Mouse (Mus musculus): ENCODE data around the gene Acta2. TPM values are rescaled to one million over a fixed set of nuclear protein-coding genes. Genes with fewer than 3 reads are reported as not detected.
"Not testable (repeated sequence)": the region's sequence is repeated elsewhere in the genome, so short reads cannot be mapped to it uniquely, and the experiment has no call there.

Acta2 gene
- polyA plus RNA-seq, 1 experiment from 2014 or later, result 19.0 TPM

DNA sequence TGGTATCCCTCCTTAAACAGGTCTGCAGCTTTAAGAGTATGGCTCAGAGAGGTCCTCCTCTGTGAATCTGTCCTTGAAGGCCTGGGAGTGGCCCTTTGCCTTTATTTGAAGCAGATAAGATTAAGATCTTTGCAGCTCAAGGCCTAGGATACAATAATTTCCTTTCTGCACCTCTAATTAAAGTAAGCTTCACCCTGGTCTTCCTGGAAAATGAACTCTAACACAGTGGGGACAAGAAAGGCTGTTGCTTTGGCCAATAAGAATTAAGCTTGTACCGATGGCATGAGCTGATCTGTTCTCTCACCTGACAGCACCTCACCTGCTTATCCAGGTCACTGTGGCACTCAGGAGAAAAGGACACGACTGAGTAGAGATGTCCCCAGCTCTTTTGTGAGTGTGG lies 44.5 kb downstream of the Acta2 start:
- H3K4me3 ChIP-seq, result no peak overlapping the region
- DNase-seq (ENCODE audit: low spot score), result no peak
- no peaks in the 10 kb centered on the region for H3K4me1 ChIP-seq
- H3K27me3 ChIP-seq (ENCODE audit: low read depth, poor library complexity, severe bottlenecking), result no peaks in the 10 kb centered on the region
- no peaks in the 10 kb centered on the region for H3K36me3 ChIP-seq
- WGBS, result 66% methylated on average over 2 of the region's 2 CpGs
- H3K27ac ChIP-seq (replicated peaks), result no peak overlapping the region
- no peaks in the 10 kb centered on the region for H3K9me3 ChIP-seq (replicated peaks)

GRCm38 (mm10) chr19:34209930-34210581 lies 45.3 kb downstream of the Acta2 start:
- Histone ChIP-seq H3K36me3 (no peaks in the 10 kb centered on the region), H3K4me3 (no peak overlapping the region), H3K9me3 (replicated peaks) (no peaks in the 10 kb centered on the region), H3K4me1 (no peaks in the 10 kb centered on the region), H3K27ac (replicated peaks) (no peak overlapping the region), H3K27me3 (ENCODE audit: low read depth, poor library complexity, severe bottlenecking) (no peaks in the 10 kb centered on the region)
- 84% methylated on average over 8 of the region's 8 CpGs for WGBS
- no peak for DNase-seq (ENCODE audit: low spot score)

DNA sequence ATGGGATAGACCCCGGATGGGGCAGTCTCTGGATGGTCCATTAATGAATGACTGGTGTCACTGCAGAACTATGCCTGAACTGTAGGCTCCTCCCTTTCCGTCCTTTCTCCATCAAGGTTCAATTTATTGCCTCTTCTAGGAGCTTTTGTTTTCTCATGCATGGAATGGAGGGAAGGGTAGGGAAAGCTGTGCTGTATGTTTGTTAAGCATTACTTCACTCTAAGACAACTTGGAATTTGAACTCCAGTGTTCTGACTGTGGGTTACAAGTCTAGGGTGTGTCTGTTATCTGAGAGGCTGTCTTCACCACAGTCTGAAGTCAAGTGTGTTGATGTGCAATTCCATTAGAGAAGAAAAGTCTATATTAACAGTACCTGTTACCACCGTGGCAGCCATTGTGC lies 46.4 kb downstream of the Acta2 start:
- Histone ChIP-seq H3K9me3 (replicated peaks) (no peaks in the 10 kb centered on the region), H3K27me3 (ENCODE audit: low read depth, poor library complexity, severe bottlenecking) (no peaks in the 10 kb centered on the region), H3K36me3 (no peaks in the 10 kb centered on the region), H3K27ac (replicated peaks) (no peak overlapping the region), H3K4me1 (no peaks in the 10 kb centered on the region), H3K4me3 (no peak overlapping the region)
- DNase-seq (ENCODE audit: low spot score), result no peak
- 87% methylated on average over 3 of the region's 3 CpGs for WGBS

- Histone ChIP-seq H3K4me1 (no peaks in the 10 kb centered on the region), H3K9me3 (replicated peaks) (no peaks in the 10 kb centered on the region), H3K4me3 (no peak overlapping the region), H3K27me3 (ENCODE audit: low read depth, poor library complexity, severe bottlenecking) (no peaks in the 10 kb centered on the region), H3K36me3 (no peaks in the 10 kb centered on the region), H3K27ac (replicated peaks) (no peak overlapping the region)
- 89% methylated on average over 8 of the region's 8 CpGs for WGBS
- DNase-seq (ENCODE audit: low spot score), result no peak
These were observed 48.5 kb downstream of the Acta2 start for GRCm38 (mm10) chr19:34206760-34207440.

DNA sequence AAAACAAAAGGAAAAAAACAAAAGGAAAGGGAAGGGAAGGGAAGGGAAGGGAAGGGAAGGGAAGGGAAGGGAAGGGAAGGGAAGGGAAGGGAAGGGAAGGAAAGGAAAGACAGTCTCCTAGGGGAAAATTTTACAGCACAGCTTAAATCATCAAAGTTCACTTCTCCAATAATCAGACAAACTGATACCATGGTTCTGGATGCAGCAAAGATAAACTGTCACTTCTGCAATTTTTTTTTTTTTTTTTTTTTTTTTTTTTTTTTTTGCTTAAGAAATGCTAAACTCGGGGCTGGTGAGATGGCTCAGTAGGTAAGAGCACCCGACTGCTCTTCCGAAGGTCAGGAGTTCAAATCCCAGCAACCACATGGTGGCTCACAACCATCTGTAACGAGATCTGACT lies 49.3 kb downstream of the Acta2 start:
- not testable (repeated sequence) for H3K4me3 ChIP-seq; DNase-seq (ENCODE audit: low spot score); H3K4me1 ChIP-seq; H3K9me3 ChIP-seq (replicated peaks); H3K27ac ChIP-seq (replicated peaks); H3K36me3 ChIP-seq; H3K27me3 ChIP-seq (ENCODE audit: low read depth, poor library complexity, severe bottlenecking)
- 76% methylated on average over 4 of the region's 4 CpGs for WGBS

DNA sequence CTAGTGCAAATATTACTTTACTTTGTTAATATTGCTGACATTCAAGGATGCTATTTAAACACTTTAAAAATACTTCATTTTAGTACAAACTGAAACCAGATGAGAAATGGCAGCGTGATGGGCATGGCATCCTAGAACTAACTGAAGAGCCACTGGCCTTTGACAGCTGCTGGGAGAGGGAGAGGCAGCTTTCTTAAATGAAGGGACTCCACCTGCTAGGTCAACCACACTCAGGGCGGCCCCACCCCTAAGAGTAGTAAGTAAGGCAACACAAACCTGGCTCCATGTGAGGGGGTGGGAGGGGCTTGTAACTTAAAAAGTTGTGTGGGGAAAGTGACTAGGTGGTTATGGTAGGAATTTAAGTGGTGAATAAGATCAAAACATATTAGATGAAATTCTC lies 52.7 kb downstream of the Acta2 start:
- Histone ChIP-seq H3K27ac (replicated peaks) (no peak overlapping the region), H3K4me3 (no peak overlapping the region)

DNA sequence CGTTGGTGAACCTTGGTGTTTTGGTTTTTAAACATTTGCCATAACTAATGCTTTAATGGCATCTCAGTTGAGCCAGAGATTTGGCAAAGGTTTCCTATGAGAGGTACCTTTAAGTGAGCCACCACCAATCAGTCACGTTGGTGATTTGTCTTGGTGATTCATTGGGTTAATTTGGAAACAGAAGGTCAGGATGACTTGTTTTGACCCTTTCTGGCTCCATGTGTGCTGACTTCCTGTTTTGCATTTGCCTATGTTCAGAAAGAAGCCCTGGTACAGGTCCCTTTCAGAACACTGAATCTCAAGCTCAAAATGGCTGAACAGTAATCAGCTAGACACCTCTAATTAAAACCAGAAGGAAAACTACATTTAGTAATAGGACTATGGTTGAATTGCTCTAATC lies 55.9 kb downstream of the Acta2 start:
- Histone ChIP-seq H3K36me3 (no peaks in the 10 kb centered on the region), H3K27ac (replicated peaks) (no peak overlapping the region), H3K4me3 (no peak overlapping the region), H3K27me3 (ENCODE audit: low read depth, poor library complexity, severe bottlenecking) (peaks cover 23% of the 10 kb centered on the region), H3K9me3 (replicated peaks) (no peaks in the 10 kb centered on the region), H3K4me1 (no peaks in the 10 kb centered on the region)
- WGBS, result 75% methylated on average over 2 of the region's 2 CpGs
- no peak for DNase-seq (ENCODE audit: low spot score)

More for the DNA sequence above, 52.7 kb downstream of the Acta2 start:
- no peak for DNase-seq (ENCODE audit: low spot score)
- no peaks in the 10 kb centered on the region for H3K36me3 ChIP-seq
- no peaks in the 10 kb centered on the region for H3K4me1 ChIP-seq
- H3K27me3 ChIP-seq (ENCODE audit: low read depth, poor library complexity, severe bottlenecking), result no peaks in the 10 kb centered on the region
- WGBS, result 83% methylated on average over 2 of the region's 2 CpGs
- no peaks in the 10 kb centered on the region for H3K9me3 ChIP-seq (replicated peaks)

- DNase-seq (ENCODE audit: low spot score), result no peak
- H3K27me3 ChIP-seq (ENCODE audit: low read depth, poor library complexity, severe bottlenecking), result peaks cover 29% of the 10 kb centered on the region
- no peaks in the 10 kb centered on the region for H3K9me3 ChIP-seq (replicated peaks)
- H3K36me3 ChIP-seq, result no peaks in the 10 kb centered on the region
- H3K27ac ChIP-seq (replicated peaks), result no peak overlapping the region
- no peak overlapping the region for H3K4me3 ChIP-seq
- H3K4me1 ChIP-seq, result peaks cover 3% of the 10 kb centered on the region
- 86% methylated on average over 4 of the region's 4 CpGs for WGBS
These were observed 56.5 kb downstream of the Acta2 start for GRCm38 (mm10) chr19:34198901-34199300.

DNA sequence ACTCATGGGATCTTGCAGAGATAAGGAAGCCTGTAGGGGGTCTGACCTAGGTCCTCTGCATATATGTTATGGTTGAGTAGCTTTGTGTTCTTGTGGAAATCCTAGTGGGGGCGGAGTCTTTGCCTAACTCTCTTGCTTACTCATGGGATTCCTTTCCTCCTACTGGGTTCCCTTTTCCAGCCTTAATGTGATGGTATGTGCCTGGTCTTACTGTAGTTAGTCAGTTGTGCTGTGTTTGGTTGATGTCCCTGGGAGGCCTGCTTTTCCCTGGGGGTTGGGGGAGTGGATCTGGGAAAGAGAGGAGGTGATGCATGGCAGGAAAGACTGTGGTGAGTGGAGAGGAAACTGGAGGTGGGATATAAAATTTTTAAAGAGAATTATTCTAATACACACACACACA lies 57.3 kb downstream of the Acta2 start:
- 95% methylated on average over 1 of the region's 1 CpGs for WGBS
- Histone ChIP-seq H3K9me3 (replicated peaks) (no peaks in the 10 kb centered on the region), H3K27ac (replicated peaks) (no peak overlapping the region), H3K4me1 (peaks cover 11% of the 10 kb centered on the region), H3K36me3 (no peaks in the 10 kb centered on the region), H3K4me3 (no peak overlapping the region), H3K27me3 (ENCODE audit: low read depth, poor library complexity, severe bottlenecking) (peaks cover 35% of the 10 kb centered on the region)
- no peak for DNase-seq (ENCODE audit: low spot score)

GRCm38 (mm10) chr19:34195031-34195430 lies 60.4 kb downstream of the Acta2 start:
- DNase-seq (ENCODE audit: low spot score), result no peak
- Histone ChIP-seq H3K27ac (replicated peaks) (no peak overlapping the region), H3K9me3 (replicated peaks) (no peaks in the 10 kb centered on the region), H3K4me1 (peaks cover 32% of the 10 kb centered on the region), H3K27me3 (ENCODE audit: low read depth, poor library complexity, severe bottlenecking) (peaks cover 62% of the 10 kb centered on the region), H3K36me3 (no peaks in the 10 kb centered on the region), H3K4me3 (no peak overlapping the region)
- 73% methylated on average over 2 of the region's 2 CpGs for WGBS

DNA sequence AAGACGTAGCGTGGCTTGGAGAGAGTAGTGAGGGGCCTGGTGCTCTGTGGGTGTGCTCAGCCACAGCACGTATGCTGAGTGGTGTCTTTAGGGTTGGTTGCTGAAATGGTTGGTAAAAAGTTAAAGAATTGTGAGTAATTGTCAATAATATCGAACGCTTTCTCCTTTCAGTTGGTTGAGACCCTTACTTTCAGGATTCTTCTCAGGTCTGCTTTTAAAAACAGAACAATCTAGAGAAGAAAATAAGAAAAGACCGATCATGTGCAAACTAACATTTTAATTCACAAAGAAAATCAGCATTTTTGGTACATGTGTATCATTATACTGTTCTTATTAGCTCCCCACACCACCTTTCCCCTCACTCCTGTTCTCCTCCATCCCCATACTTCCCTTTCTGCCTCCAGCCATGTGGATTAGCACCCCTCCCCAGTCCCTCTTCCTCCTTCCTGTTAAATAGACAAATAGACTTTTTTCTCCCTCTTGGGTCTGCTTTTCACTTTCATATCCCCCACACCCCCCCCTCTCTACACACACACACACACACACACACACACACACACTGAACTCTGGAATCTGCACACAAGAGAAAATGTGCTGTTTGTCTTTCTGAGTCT lies 61.2 kb downstream of the Acta2 start:
- no peaks in the 10 kb centered on the region for H3K9me3 ChIP-seq (replicated peaks)
- peaks cover 32% of the 10 kb centered on the region for H3K4me1 ChIP-seq
- no peak overlapping the region for H3K4me3 ChIP-seq
- H3K36me3 ChIP-seq, result no peaks in the 10 kb centered on the region
- H3K27ac ChIP-seq (replicated peaks), result no peak overlapping the region
- peaks cover 70% of the 10 kb centered on the region for H3K27me3 ChIP-seq (ENCODE audit: low read depth, poor library complexity, severe bottlenecking)
- 81% methylated on average over 6 of the region's 6 CpGs for WGBS
- DNase-seq (ENCODE audit: low spot score), result no peak

DNA sequence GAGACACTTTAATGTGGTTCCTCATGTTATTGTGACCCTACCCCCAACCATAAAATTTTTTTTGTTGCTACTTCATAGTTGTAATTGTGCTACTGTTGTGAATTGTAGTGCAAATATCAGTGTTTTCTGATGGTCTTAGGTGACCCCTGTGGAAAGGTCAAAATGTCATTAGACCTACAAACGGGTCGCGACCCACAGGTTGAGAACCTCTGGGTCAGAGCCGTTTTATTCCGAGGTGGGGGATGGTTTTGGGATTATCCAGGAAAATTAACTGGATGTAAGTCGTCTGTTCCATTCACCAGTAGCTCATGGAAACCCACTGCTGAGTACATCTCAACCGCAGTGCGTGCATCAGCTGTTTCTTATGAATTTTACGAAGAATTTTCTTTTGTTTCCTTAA lies 61.7 kb downstream of the Acta2 start:
- H3K4me3 ChIP-seq, result peak overlapping the region; percentile 72; the same call in 1 of the 2 replicates

GRCm38 (mm10) chr19:34193149-34193548 lies 62.2 kb downstream of the Acta2 start:
- 14% methylated on average over 9 of the region's 9 CpGs for WGBS
- no peak overlapping the region for H3K27ac ChIP-seq (replicated peaks)
- H3K9me3 ChIP-seq (replicated peaks), result no peaks in the 10 kb centered on the region
- H3K27me3 ChIP-seq (ENCODE audit: low read depth, poor library complexity, severe bottlenecking), result peaks cover 81% of the 10 kb centered on the region
- no peak for DNase-seq (ENCODE audit: low spot score)
- H3K4me1 ChIP-seq, result peaks cover 32% of the 10 kb centered on the region
- H3K4me3 ChIP-seq, result peak overlapping the region; percentile 72
- no peaks in the 10 kb centered on the region for H3K36me3 ChIP-seq

More for the DNA sequence above, 61.7 kb downstream of the Acta2 start:
- Histone ChIP-seq H3K27ac (replicated peaks) (no peak overlapping the region), H3K36me3 (no peaks in the 10 kb centered on the region), H3K9me3 (replicated peaks) (no peaks in the 10 kb centered on the region), H3K27me3 (ENCODE audit: low read depth, poor library complexity, severe bottlenecking) (peaks cover 76% of the 10 kb centered on the region), H3K4me1 (peaks cover 32% of the 10 kb centered on the region)
- 47% methylated on average over 9 of the region's 9 CpGs for WGBS
- DNase-seq (ENCODE audit: low spot score), result no peak

Data from midbrain, embryonic 10.5 days (tissue).